Mouse (Mus musculus): ENCODE measurements around the gene Cln6.

- TF ChIP-seq CTCF (IDR thresholded peaks at IDR 0.05; ENCODE audit: control insufficient read depth, insufficient read depth, insufficient read length): no peak
- no peak for TF ChIP-seq MAX (IDR thresholded peaks at IDR 0.05)
- TF ChIP-seq FOSL1 (IDR thresholded peaks at IDR 0.05; ENCODE audit: insufficient read depth, low read length, poor library complexity, severe bottlenecking): no peak
- TF ChIP-seq MYOD1 (IDR thresholded peaks at IDR 0.05; ENCODE audit: control insufficient read depth, insufficient read length, low read depth): no peak
- no peak for TF ChIP-seq USF1 (IDR thresholded peaks at IDR 0.05; ENCODE audit: low read depth)
- TF ChIP-seq MYOG (IDR thresholded peaks at IDR 0.05; ENCODE audit: control insufficient read depth, extremely low read depth, insufficient read length): no peak
Observed at GRCm38 (mm10) chr9:62826456-62826855, 12.1 kb upstream of the Cln6 start.
